Comparison of ENCODE assay signal across 12 mouse cellular contexts in genomic region chr17:81671245-81671644, GRCm38 (mm10).
DNase-seq lines count a peak whose midpoint lies in the region; ATAC-seq and TF ChIP-seq lines count a peak whose summit lies in the region.
"Had no signal": no experiment of that assay in that cellular context is flagged by ENCODE, and none has a peak within 500 bp of the region (broad histone marks: within the 10 kb centered on the region; RNA-seq: fewer than 3 reads in every experiment).

No protein-coding gene starts in this region.

- TF ChIP-seq EP300 in heart, postnatal 0 days (IDR thresholded peaks at IDR 0.05; ENCODE audit: low read depth), result no peak

- peak overlapping the region; percentile 94 for H3K4me2 ChIP-seq in heart, postnatal 0 days (ENCODE audit: low read depth, low read length)
- peak overlapping the region; percentile 86 for H3K4me2 ChIP-seq in hindbrain, embryonic 12.5 days (replicated peaks)
- peak overlapping the region; percentile 70 for H3K4me2 ChIP-seq in midbrain, embryonic 14.5 days (ENCODE audit: low read length)

- TF ChIP-seq CTCF in heart, postnatal 0 days (IDR thresholded peaks at IDR 0.05; ENCODE audit: low read depth), result no peak

- 27% methylated on average over 5 of the region's 5 CpGs for WGBS in heart, postnatal 0 days
- 6% methylated on average over 5 of the region's 5 CpGs for WGBS in embryonic facial prominence, embryonic 10.5 days
- 9% methylated on average over 5 of the region's 5 CpGs for WGBS in hindbrain, embryonic 12.5 days
- 5% methylated on average over 5 of the region's 5 CpGs for WGBS in midbrain, embryonic 14.5 days

- H3K36me3 ChIP-seq in heart, postnatal 0 days (replicated peaks; ENCODE audit: control insufficient read depth, insufficient read depth, low read length), result no peaks in the 10 kb centered on the region
- H3K36me3 ChIP-seq in embryonic facial prominence, embryonic 10.5 days (replicated peaks), result no peaks in the 10 kb centered on the region
- H3K36me3 ChIP-seq in hindbrain, embryonic 12.5 days, result no peaks in the 10 kb centered on the region
- no peaks in the 10 kb centered on the region for H3K36me3 ChIP-seq in midbrain, embryonic 14.5 days (ENCODE audit: control insufficient read depth, insufficient read depth, low read length)
- H3K36me3 ChIP-seq: embryonic facial prominence, embryonic 15.5 days had no signal

- ATAC-seq in heart, postnatal 0 days (ENCODE audit: insufficient read depth, low read depth), result no peak
- no peak for ATAC-seq in hindbrain, embryonic 12.5 days (ENCODE audit: low FRiP score)
- ATAC-seq in midbrain, embryonic 14.5 days (ENCODE audit: low FRiP score, low TSS enrichment), result no peak

- H3K9ac ChIP-seq in heart, postnatal 0 days (replicated peaks; ENCODE audit: low read depth, low read length), result peak overlapping the region; percentile 61; the same call in 1 of the 2 replicates
- no peak overlapping the region for H3K9ac ChIP-seq in hindbrain, embryonic 12.5 days
- no peak overlapping the region for H3K9ac ChIP-seq in midbrain, embryonic 14.5 days (replicated peaks; ENCODE audit: low read length)
- H3K9ac ChIP-seq: embryonic facial prominence, embryonic 15.5 days had no signal

- peak overlapping the region; percentile 57; the same call in 1 of the 2 replicates for H3K27ac ChIP-seq in heart, postnatal 0 days (ENCODE audit: low read depth)
- H3K27ac ChIP-seq in embryonic facial prominence, embryonic 10.5 days (replicated peaks), result no peak overlapping the region
- no peak overlapping the region for H3K27ac ChIP-seq in hindbrain, embryonic 12.5 days
- H3K27ac ChIP-seq in midbrain, embryonic 14.5 days (replicated peaks; ENCODE audit: low read depth, low read length), result no peak overlapping the region
- H3K27ac ChIP-seq: embryonic facial prominence, embryonic 15.5 days had no signal

- DNase-seq in heart, postnatal 0 days (ENCODE audit: low spot score), result no peak
- DNase-seq in heart, adult 9 months (ENCODE audit: low spot score in 2 of 2), result no peak
- DNase-seq in embryonic facial prominence, embryonic 10.5 days (ENCODE audit: low spot score), result peak; percentile 13
- DNase-seq in midbrain, embryonic 14.5 days, result peak; percentile 44
- DNase-seq in right cerebral cortex, postnatal 10 days (ENCODE audit: low spot score in 2 of 2), result no peak
- no peak for DNase-seq in thymus, postnatal 4 days
- DNase-seq in urinary bladder, adult 2 months (ENCODE audit: low spot score), result no peak
- DNase-seq: gastrocnemius, postnatal 14 days; lung, postnatal 36 days; thymus, postnatal 14 days had no signal

- H3K4me3 ChIP-seq in heart, postnatal 0 days (ENCODE audit: low read depth, low read length), result peak overlapping the region; percentile 60
- H3K4me3 ChIP-seq in embryonic facial prominence, embryonic 10.5 days, result 0 out of 2 replicates have a peak overlapping the region, but pooled peaks have one; percentile 74
- H3K4me3 ChIP-seq in hindbrain, embryonic 12.5 days, result no peak overlapping the region
- no peak overlapping the region for H3K4me3 ChIP-seq in midbrain, embryonic 14.5 days (replicated peaks; ENCODE audit: low read depth, low read length)

- 0 out of 2 replicates have a peak, but pooled peaks cover 3% of the 10 kb centered on the region for H3K27me3 ChIP-seq in heart, postnatal 0 days (ENCODE audit: control insufficient read depth, insufficient read depth, low read length)
- H3K27me3 ChIP-seq in embryonic facial prominence, embryonic 10.5 days (replicated peaks; ENCODE audit: low read depth, poor library complexity, severe bottlenecking), result peaks cover 53% of the 10 kb centered on the region
- H3K27me3 ChIP-seq in hindbrain, embryonic 12.5 days, result peaks cover 22% of the 10 kb centered on the region
- peaks cover 17% of the 10 kb centered on the region for H3K27me3 ChIP-seq in midbrain, embryonic 14.5 days (ENCODE audit: control insufficient read depth, insufficient read depth, low read length)

- H3K4me1 ChIP-seq in heart, postnatal 0 days (ENCODE audit: control insufficient read depth, insufficient read depth), result peaks cover 41% of the 10 kb centered on the region
- H3K4me1 ChIP-seq in embryonic facial prominence, embryonic 10.5 days, result peaks cover 25% of the 10 kb centered on the region
- H3K4me1 ChIP-seq in hindbrain, embryonic 12.5 days, result peaks cover 20% of the 10 kb centered on the region
- peaks cover 12% of the 10 kb centered on the region for H3K4me1 ChIP-seq in midbrain, embryonic 14.5 days (ENCODE audit: control insufficient read depth, insufficient read depth, low read length)

- no peaks in the 10 kb centered on the region for H3K9me3 ChIP-seq in heart, postnatal 0 days (replicated peaks; ENCODE audit: control insufficient read depth, low read length)
- H3K9me3 ChIP-seq in embryonic facial prominence, embryonic 10.5 days, result no peaks in the 10 kb centered on the region
- no peaks in the 10 kb centered on the region for H3K9me3 ChIP-seq in hindbrain, embryonic 12.5 days (replicated peaks)
- H3K9me3 ChIP-seq in midbrain, embryonic 14.5 days (ENCODE audit: control insufficient read depth, low read length), result no peaks in the 10 kb centered on the region
- H3K9me3 ChIP-seq: embryonic facial prominence, embryonic 15.5 days had no signal

Comparison
In these comparisons a context has a peak if more than half of its experiments do, and no peak if none do; other contexts are left out.
1. DNase-seq: peak in embryonic facial prominence, embryonic 10.5 days (single experiment) and midbrain, embryonic 14.5 days (single experiment); none in heart, postnatal 0 days (single experiment), heart, adult 9 months (0 of 2), right cerebral cortex, postnatal 10 days (0 of 2), thymus, postnatal 4 days (single experiment) and urinary bladder, adult 2 months (single experiment).
2. H3K4me3 ChIP-seq: peak in heart, postnatal 0 days (single experiment) and embryonic facial prominence, embryonic 10.5 days (single experiment); none in hindbrain, embryonic 12.5 days (single experiment) and midbrain, embryonic 14.5 days (single experiment).
3. Peak in every context shown above with its lines, with median percentiles within 50 percentile points of each other: H3K4me2 ChIP-seq.